Mouse (Mus musculus) cerebellum, postnatal 25 days (tissue): Measurements from ENCODE around the gene Macrod2.
"Not testable (repeated sequence)": the region's sequence is repeated elsewhere in the genome, so short reads cannot be mapped to it uniquely, and the experiment has no call there.

Experiments used
- DNase-seq, 2 experiments: peaks; one replicate each; pipeline ENCODE4 v3.0.0; 2021; ENCODE audit warnings: mixed read lengths in 2 of 2

Gene Macrod2

DNA sequence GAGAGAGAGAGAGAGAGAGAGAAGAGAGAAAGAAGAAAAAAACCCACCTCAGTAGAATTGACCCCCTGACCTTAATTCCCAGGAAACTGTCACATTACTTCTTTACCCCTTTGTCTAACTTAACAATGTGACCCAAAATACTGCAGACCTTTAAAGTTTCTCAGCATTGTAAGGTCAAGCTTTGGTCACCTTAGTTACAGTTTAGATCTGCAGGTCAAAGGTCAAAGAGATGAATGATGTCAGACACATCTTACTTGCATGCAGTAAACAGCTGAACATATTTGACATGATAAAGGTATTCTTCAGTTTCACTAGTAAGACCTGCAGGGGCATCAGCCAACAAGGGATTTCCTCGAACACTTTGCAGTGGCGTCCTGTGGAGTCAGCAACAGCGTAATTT is 309.0 kb downstream of the Macrod2 start:
- no peak for DNase-seq

DNA sequence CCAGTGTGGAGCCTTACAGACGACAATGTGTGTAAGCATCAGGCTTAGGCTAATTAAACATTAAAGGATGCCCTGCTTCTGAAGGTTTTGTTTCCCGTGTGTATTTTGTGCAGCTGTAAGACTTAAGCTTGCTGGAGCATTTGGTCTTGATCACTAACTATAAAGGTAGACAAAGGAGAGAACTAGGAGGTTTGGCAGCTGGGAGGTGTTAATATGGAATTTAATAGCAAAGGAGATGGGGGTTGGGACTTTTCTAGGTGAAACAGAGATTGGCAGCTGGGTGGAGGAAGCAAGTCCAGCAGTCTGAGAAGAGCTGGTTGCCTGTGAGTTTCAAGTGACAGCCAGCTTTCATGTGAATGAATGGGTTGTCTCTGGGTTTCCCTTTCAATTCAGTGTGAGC is 310.2 kb downstream of the Macrod2 start:
- no peak for DNase-seq

DNA sequence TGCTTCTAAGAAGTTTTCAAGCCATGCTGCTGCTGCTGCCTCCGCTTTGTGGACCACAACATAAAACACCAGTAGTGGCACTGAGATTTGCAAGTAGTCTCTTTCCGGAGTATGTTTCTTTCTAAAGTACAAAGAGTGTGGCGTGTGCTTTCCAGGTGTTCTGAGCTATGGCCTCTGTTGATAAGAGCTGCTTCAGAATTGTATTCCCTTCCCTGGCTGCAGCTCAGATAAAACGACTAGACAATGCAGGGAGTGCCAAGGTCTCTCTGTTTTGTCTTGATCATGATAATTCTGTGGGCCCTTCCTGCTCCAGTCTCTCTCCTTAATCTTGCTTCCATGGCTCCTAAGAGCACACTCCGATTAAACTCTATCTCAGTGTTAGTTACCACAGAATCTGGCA is 312.4 kb downstream of the Macrod2 start:
- no peak for DNase-seq

DNA sequence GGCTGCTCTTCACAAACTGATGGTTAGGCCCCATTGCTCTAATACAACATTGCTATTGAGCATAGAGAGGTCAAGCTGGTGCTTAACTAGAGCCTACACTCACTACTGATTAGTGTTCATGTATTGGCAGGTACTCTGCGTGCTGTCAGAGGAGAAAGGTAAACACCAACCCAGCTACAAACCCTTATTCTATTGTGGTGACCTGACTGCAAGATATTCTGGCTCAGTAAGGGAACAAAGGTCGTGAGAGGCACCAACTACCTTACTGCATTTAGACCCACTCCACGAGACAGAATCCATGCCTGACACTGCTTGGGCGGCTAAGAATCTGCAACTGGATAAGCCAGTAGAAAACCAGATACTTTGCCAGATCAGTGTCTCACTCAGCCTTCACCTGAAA is 320.7 kb downstream of the Macrod2 start:
- no peak for DNase-seq

DNA sequence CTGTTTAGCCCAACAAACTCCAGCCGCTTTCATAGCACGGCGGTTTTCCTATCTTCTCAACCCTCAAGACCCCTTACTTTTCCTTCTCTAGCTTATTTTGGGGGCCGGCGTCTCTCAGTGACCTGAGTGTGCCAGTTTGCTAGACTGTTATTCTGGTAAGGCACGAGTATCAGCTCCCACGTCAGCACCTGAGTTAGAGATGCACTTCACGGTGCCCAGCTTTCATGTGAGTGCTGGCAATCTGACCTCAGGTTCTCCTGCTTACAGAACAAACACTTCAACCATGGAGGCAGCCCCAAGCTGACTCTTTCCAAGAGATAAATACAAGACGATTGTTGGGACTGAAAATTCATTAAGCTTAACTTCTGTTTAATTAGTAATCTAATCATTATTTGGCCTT is 322.3 kb downstream of the Macrod2 start:
- DNase-seq: no peak

DNA sequence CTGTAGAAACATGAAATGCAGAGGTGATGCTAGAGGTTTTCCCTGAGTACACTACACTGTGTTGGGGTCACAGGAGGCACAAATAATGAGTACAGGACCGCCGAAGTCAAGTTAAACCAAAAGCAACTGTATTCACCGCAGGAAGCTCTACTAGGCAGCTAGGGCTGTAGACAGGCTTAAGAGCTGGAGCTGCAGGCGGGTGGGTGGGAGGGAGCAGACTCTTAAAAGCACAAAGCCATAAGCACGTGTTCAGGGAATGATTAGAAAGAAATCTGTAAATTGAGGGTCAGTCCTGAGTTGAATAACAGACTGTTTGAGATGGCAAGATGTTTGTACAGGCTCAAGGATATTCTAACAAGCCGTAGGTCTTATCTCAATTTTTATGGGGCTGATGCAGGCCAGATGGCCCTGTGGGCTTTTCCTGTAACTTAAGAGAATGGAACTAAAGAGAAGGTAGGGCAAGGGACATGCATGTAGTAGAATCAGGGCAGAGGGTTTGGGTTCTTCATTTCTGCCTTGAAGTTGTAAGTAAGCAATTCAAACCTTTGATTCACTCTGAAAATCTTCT is 337.6 kb downstream of the Macrod2 start:
- no peak for DNase-seq

DNA sequence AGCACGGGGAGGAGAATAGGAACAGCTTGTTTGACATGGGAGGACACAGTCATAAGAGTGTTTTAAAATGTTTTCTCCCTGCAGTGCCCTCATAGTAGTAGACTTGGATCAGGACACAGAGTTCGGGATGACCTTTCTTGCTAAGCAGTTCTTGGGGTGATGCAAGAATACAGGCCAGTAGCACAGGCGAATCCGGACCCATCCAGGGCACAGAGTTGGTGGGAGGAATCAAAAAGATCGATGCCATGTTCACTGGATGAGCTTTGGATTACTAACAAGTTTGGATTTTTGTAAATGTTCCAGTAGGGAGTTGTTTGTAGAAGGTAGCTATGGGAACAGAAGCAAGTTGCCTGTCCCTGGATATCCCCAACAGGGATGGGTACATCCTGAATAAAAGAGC is 345.4 kb downstream of the Macrod2 start:
- DNase-seq: no peak

DNA sequence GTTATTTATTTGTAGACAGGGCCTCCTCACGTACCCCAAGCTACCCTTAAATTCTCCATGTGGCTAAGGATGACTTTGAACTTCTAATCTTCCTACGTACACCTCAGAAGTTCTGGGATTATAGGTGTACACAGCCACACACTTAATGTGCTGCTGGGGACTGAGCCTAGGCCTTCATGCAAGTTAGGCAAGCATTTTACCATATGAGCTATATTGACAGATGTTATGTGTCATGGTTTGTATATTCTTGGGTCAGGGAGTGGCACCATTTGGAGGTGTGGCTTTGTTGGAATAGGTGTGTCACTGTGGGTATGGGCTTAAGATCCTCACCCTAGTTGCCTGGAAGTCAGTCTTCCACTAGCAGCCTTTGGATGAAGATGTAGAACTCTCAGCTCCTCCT is 347.8 kb downstream of the Macrod2 start:
- DNase-seq: not testable (repeated sequence)

DNA sequence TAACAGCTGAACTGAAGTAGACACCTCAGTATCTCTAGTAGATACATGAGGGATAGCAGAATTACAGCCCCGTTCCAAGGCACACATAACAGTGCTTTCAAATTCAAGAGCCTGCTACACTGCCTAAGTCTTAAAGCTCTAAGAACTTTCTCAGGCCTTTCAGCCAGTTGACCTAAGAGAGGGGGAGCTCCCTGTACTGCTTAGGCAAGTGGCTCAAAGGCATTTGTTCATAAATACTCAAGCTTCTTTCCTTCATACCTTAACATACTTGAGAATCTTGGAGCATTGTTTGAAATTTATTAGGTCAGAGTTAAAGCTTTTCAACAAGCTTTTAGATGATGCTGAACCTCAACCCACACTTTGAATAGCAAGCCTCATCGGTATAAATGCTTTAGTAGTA is 363.8 kb downstream of the Macrod2 start:
- DNase-seq: no peak

DNA sequence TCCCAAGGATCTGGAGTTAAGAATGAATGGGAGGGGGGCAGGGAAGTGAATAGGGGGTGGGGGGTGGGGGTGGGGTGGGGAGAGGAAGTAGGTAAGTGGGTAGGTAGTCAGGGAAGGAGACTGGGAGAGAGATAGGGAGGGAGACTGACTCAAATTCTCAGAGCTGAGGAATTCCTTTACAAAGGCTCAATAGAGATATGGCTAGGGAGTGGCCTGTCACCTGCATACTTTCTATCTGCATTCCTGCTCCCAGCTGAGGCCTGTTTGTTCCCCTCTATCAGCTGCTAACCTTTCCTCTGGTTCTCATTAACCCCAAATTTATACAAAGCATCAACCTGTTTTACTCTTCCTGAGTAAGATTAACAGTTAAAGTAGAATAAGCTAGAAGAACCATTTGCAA is 364.6 kb downstream of the Macrod2 start:
- no peak for DNase-seq

DNA sequence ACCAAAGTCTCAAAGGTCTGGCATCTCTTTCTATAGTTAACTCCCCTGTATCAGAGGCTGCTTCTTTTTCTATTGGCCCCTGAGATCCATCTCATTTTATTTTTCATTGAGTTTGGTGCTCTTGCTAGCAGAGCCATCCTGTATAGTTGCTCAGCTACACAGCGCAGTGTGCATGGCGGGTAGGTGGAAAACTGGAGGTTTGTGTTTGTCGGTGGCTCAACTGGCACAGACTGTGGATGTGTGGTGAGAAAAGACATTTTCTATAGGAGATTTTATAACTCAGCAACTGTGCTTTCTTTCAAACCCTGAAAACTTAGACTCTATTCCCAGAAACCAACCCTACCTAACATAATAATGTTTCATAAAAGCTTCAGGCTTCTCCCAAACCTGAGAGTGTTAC is 365.0 kb downstream of the Macrod2 start:
- DNase-seq: no peak

DNA sequence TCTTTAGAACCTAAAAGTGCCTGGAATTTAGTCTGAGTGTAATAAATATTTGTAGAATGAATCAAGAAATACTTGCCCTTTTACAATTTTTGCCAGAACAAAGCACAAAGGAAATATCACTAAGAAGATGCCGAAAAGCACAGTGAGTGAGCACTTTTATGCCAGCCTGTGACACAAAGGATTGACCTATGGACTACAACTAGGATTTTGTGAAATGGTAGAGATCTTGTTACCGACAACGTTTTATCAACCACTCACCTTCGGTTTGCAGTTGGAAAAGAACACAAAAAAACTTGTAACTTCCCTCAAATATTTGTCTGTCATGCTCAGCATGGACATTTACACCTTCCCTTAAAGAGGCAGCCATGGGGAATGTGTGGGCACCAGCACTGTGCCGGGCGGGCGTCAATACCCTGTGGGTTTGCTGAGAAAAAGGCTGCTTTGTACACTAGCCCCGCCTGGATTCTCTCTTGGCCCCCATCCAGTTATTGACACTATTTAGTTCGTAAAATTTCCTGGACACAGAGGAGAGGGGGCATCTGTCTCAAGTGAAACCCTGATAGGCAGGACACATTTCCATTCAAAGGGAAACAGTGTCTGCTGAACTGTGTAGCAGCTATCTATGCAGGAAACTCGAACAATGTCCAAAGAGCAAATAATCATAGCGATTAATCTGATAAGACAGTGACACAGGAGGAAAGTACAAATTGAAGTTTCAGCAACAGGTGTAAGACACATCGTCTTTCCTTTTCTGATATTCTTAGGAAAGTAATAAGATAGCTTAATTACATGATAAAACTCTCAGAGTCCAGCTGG is 368.2 kb downstream of the Macrod2 start:
- no peak for DNase-seq

DNA sequence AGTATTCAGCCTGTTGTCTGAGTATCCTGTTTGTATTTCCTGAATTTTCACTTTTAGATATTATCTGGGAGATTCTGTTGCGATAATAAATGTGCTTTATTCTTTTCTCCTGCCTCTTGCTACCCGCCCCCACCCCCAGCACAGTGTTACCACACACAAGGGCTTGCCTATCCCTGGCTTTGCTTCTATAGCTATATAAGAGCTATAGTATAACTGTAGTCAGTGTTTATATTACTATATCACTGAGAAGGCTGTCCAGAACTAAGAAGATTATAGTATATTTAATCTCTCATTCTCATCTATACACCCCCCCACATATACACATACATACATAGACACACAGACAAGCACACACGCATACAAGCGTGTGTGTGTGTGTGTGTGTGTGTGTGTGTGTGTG is 374.4 kb downstream of the Macrod2 start:
- no peak for DNase-seq

DNA sequence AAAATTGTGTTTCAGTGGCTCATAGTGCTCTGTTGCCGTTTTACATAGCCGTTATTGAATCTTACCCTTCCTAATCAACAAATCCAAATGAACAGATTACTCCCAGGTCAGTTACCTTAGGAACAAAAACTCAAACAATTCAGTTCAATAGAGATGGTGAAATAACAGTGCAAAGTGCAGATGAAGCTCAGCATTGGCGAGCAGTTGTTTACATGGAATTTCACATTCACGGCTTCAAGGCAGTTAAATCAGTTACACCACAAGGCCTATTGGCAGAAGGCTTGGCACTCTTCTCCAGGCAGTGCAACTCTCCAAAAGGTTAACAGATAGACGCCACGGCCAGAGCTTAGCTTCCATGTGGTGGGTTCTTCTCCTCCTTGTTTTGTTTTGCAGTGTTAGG is 377.7 kb downstream of the Macrod2 start:
- no peak for DNase-seq

DNA sequence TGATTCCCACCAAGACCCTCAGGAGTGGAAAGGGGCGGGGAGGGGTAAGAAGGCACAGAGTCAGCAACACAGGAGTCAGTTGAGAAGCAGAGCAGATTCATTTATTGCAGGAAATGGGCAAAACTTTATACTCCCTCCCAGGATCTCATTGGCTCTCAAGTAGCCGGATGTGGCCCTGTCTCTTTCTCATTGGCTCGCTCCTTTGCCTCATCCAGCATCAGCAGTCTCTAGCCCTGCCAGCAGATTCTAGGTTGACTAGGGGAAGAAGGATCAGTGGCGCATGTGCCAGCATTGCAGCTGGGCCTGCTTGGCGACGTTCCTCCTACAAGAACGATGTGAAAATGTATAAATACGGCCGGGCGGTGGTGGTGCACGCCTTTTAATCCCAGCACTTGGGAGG is 378.3 kb downstream of the Macrod2 start:
- no peak for DNase-seq

DNA sequence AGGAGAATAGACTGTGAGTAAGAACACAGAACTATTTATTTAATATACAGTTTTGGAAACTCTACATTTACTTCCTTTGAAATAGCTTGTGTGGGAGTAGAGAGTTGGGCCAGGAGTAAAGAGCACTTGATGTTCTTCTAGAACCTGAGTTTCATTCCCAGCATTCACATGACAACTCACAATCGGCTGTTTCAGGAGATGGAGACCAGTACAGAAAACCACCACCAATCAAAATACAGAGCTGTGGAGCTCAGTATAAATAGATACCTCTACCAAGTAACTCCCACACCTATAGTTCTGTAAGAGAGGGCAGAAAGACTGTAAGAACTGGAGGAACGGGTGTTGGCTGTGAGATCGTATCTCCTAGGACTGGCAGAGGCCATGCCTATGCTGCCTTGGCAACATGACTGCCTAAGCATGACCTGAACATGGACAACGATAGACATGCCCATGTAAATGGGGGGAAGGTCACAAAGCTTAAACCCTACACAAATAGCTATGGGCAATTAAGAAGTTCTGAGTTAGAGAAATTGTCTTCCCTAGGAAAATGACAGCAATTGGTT is 379.8 kb downstream of the Macrod2 start:
- no peak for DNase-seq

DNA sequence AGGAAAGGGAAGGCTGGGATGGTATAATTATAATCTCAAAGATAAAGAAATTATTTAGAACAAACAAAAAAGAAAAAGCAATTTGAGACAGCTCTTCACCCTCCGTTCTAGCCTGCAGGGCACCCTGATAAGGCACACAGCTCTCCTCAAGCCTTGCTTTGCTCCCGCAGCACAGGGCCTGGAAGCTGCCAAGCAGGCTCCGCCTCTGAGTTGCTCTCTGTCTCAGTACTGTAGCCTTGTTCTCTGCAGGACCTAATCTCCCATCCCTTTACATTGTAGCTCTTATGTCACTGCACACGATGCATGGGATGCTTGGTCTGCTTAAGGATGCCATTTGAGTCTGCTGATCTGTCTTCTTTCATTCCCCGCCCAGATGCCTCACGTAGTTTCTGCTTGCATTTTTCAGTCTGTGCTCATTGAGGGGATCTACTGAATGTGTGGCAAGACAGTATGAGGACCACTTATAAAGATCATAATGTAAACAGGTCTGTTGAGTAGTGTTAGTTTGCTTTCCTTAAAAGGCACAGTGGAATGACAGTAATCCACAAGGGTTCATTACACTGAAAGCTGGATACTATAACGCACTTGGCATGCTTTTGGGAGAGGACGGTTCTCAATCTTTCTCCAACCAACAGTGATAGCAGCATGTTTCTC is 380.5 kb downstream of the Macrod2 start:
- no peak for DNase-seq

DNA sequence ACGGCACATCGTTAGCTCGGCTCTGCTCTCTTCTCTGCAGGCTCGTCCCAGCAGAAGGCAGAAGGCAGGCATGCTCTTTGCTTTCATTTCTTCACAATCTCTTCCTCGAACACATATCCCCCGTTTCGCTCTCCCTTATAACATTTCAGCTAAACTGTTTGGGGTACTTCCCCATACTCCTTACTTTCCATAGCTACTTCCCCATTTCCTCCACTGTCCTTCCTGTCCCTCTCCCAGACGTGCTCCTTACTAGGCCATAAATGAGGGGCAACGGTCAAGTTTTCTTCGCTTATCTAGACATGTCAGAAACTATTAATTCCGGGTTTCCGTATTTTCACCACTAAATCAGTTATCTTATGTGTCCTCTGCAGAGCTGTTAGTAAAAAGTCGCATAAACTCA is 383.1 kb downstream of the Macrod2 start:
- no peak for DNase-seq

DNA sequence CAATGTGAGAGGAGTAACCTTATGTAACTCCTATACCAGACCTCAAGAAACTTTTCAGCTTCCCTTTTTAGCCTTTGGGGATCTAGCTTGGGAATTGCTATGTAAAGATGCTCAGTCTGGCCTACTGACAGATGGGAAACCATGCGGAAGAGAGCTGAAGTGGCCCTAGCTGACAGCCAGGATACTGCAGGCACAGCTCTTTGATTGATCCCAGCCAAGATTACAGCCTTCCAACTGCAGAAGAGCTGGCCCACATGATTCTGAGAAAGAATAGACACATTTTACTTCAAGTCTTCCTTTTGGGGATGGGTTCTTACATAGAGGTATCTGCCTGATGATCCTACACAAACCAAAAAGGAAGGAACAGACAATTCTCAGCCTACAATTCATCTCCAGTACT is 387.9 kb downstream of the Macrod2 start:
- peak; percentile 60 to 73 for DNase-seq

DNA sequence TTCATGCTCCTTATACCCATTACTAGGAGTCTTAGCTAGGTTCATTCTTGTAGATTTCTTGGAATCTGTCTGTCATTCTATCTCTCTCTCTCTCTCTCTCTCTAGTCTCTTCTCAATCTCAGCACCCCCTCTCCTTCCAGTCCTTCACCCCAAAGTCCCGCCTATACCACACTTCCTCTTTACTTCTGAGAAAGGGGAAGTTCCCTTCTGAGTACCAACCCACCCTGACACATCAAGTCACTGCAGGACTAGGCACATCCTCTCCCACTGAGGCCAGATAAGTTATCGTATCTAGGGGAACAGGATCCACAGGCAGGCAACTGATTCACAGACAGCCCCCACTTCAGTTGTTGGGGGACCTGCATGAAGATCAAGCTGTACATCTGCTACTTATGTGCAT is 389.5 kb downstream of the Macrod2 start:
- no peak for DNase-seq

DNA sequence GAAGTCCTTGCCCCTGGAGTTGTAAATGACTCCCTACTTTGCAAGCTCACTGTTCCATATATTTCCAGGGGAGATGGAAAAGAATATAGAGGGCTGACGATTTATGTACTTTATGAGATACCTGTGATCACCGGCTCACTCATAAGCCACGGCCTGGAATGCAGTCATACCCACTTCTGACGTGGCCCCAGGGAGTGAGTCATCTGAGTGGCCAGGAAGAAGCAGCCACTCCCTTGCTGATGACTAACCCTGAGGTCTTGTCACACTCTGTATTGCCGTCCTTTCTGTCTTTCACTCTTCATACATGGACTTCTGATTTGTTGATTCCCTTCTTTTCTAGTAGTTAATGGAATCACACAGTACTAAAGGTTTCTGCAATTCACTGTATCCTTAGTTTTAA is 395.3 kb downstream of the Macrod2 start:
- DNase-seq: no peak

DNA sequence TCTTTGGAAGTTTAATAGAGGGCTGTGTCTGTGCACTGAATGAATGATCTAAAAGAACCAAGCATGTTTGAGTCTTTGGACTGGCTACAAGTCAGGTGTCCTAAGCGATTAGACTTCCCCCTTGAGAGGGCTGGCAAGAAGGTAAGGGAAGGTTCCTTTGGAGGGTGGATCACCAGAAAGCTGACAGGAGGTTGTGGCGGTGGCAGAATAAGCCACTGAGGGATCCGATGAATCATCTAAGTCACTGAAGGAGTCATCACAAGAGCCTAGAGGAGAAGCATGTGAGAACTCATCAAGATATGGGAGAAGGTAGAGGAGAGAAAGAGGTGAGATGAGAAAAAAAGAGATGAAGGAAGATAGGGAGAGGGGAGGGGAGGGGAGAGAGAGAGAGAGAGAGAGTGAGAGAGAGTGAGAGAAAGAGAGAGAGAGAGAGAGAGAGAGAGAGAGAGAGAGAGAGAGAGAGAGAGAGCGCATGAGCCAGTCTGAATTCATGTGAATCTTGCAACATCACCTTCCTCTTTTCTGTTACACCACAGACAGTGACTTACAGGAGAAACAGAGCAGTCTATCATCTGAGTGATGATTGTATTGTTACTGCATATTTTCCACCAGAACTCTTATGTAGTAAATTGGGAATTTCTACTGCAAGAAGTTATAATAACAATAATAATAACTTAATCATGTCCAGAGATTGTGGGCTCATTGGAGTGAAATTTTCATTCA is 398.9 kb downstream of the Macrod2 start:
- no peak for DNase-seq

DNA sequence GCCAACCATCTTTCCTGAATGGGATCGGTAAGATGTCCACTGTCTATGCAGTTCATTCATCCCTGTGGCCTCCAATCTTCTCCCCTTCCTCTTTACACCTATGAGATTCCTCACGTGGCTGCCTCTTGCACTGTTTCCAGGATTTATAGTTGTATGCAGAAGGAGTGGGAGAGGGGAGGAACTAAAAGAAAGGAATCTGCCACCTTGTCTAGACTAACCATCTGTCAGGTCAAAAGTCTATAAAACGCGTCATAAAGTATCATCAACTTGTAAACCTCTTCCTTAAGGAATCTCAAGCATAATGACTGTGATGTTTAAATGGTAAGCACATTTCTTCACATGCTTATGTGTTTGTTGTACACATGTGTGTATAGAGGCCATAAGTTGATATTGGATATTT is 416.6 kb downstream of the Macrod2 start:
- no peak for DNase-seq
